Mouse (Mus musculus) E14TG2a.4 (cell line): ENCODE data around the gene Uqcc1.
A peak's percentile ranks its signal among the peaks of the same experiment; 100 is the strongest.

Experiments
- H3K27me3 ChIP-seq: 2 replicates; pipeline ENCODE4 v1.6.1; 2014; ENCODE audit warnings: low read length, control low read depth; ENCODE audit not compliant: insufficient read depth
- H3K36me3 ChIP-seq: 2 replicates; pipeline ENCODE4 v1.6.1; 2014; ENCODE audit warnings: low read length, control low read depth; ENCODE audit not compliant: insufficient read depth
- H3K4me1 ChIP-seq: replicated peaks from 2 replicates; pipeline ENCODE4 v1.6.1; 2014; ENCODE audit warnings: low read depth, low read length, control low read depth
- H3K4me3 ChIP-seq: replicated peaks from 2 replicates; pipeline ENCODE4 v1.5.1; 2014; ENCODE audit warnings: mild to moderate bottlenecking, low read length
- H3K9me3 ChIP-seq: 2 replicates; pipeline ENCODE4 v1.6.1; 2014; ENCODE audit warnings: low read length, control low read depth
- CTCF ChIP-seq: conservative IDR thresholded peaks from 2 replicates; pipeline ENCODE4 v1.5.1; 2014; ENCODE audit warnings: low read length
- NANOG ChIP-seq: IDR thresholded peaks from 2 replicates; pipeline ENCODE4 v1.6.1; 2014; ENCODE audit warnings: borderline replicate concordance, low read length, mixed read lengths
- POU5F1 ChIP-seq: IDR thresholded peaks from 2 replicates; pipeline ENCODE4 v1.6.1; 2014; ENCODE audit warnings: low read length, borderline replicate concordance

Gene Uqcc1

GRCm38 (mm10) chr2:155956134-155957059 is 26.3 kb upstream of the Uqcc1 start, which contains the start of gene Cep250:
TSS of gene Cep250 (plus strand) at chr2:155956458.
- Histone ChIP-seq H3K4me3 (peak within 1 kb of the TSS; percentile 94), H3K27me3 (no peaks in the 10 kb centered on the region), H3K9me3 (no peaks in the 10 kb centered on the region), H3K36me3 (no peaks in the 10 kb centered on the region), H3K4me1 (peaks cover 11% of the 10 kb centered on the region; the same call in 1 of the 2 replicates)
- TF ChIP-seq CTCF = no peak

- TF ChIP-seq NANOG (no peak), CTCF (peak; percentile 80)
- Histone ChIP-seq H3K27me3 (no peaks in the 10 kb centered on the region), H3K4me1 (peaks cover 16% of the 10 kb centered on the region), H3K9me3 (no peaks in the 10 kb centered on the region), H3K4me3 (no peak overlapping the region), H3K36me3 (no peaks in the 10 kb centered on the region)
These were observed 21.9 kb upstream of the Uqcc1 start for GRCm38 (mm10) chr2:155952006-155952405.

GRCm38 (mm10) chr2:155949362-155949761 is 19.3 kb upstream of the Uqcc1 start:
- Histone ChIP-seq H3K36me3 (no peaks in the 10 kb centered on the region), H3K4me3 (no peak overlapping the region), H3K4me1 (peaks cover 41% of the 10 kb centered on the region), H3K9me3 (no peaks in the 10 kb centered on the region), H3K27me3 (peaks cover 8% of the 10 kb centered on the region)
- no peak for TF ChIP-seq NANOG
- TF ChIP-seq CTCF = no peak
- TF ChIP-seq POU5F1 = no peak

- Histone ChIP-seq H3K9me3 (no peaks in the 10 kb centered on the region), H3K36me3 (no peaks in the 10 kb centered on the region), H3K4me3 (no peak overlapping the region), H3K4me1 (peaks cover 58% of the 10 kb centered on the region), H3K27me3 (peaks cover 22% of the 10 kb centered on the region)
- TF ChIP-seq POU5F1 (no peak), NANOG (no peak), CTCF (no peak)
These were observed 17.4 kb upstream of the Uqcc1 start for GRCm38 (mm10) chr2:155947390-155948002.

- Histone ChIP-seq H3K27me3 (peaks cover 32% of the 10 kb centered on the region), H3K4me3 (no peak overlapping the region), H3K36me3 (no peaks in the 10 kb centered on the region), H3K4me1 (peaks cover 66% of the 10 kb centered on the region), H3K9me3 (no peaks in the 10 kb centered on the region)
- TF ChIP-seq NANOG = no peak
- no peak for TF ChIP-seq CTCF
- no peak for TF ChIP-seq POU5F1
These were observed 16.4 kb upstream of the Uqcc1 start for GRCm38 (mm10) chr2:155946499-155946898.

GRCm38 (mm10) chr2:155946069-155946468 is 16.0 kb upstream of the Uqcc1 start:
- Histone ChIP-seq H3K4me3 (no peak overlapping the region), H3K4me1 (peaks cover 70% of the 10 kb centered on the region), H3K27me3 (peaks cover 36% of the 10 kb centered on the region), H3K36me3 (no peaks in the 10 kb centered on the region), H3K9me3 (no peaks in the 10 kb centered on the region)
- TF ChIP-seq POU5F1 (no peak), CTCF (peak; percentile 87), NANOG (no peak)

GRCm38 (mm10) chr2:155945580-155945979 is 15.5 kb upstream of the Uqcc1 start:
- Histone ChIP-seq H3K4me1 (peaks cover 70% of the 10 kb centered on the region), H3K9me3 (no peaks in the 10 kb centered on the region), H3K36me3 (no peaks in the 10 kb centered on the region), H3K27me3 (peaks cover 41% of the 10 kb centered on the region), H3K4me3 (no peak overlapping the region)
- no peak for TF ChIP-seq CTCF
- TF ChIP-seq NANOG = no peak
- TF ChIP-seq POU5F1 = no peak

GRCm38 (mm10) chr2:155945124-155945523 is 15.0 kb upstream of the Uqcc1 start, which contains the start of gene Gdf5:
TSS of gene Gdf5 (minus strand) at chr2:155945367.
- TF ChIP-seq CTCF (no peak), NANOG (no peak), POU5F1 (no peak)
- peak within 1 kb of the TSS; percentile 62 for H3K4me3 ChIP-seq
- peaks cover 73% of the 10 kb centered on the region for H3K4me1 ChIP-seq
- no peaks in the 10 kb centered on the region for H3K36me3 ChIP-seq
- H3K9me3 ChIP-seq = no peaks in the 10 kb centered on the region
- H3K27me3 ChIP-seq = peaks cover 46% of the 10 kb centered on the region

GRCm38 (mm10) chr2:155944685-155945084 is 14.6 kb upstream of the Uqcc1 start:
- Histone ChIP-seq H3K9me3 (no peaks in the 10 kb centered on the region), H3K36me3 (no peaks in the 10 kb centered on the region), H3K4me3 (peak overlapping the region; percentile 62), H3K4me1 (peaks cover 78% of the 10 kb centered on the region), H3K27me3 (peaks cover 47% of the 10 kb centered on the region)
- no peak for TF ChIP-seq POU5F1
